Mouse (Mus musculus) common myeloid progenitor, adult 5-6 weeks (primary cell): ENCODE data around the gene Alg1. TPM values are rescaled to one million over a fixed set of nuclear protein-coding genes. Genes with fewer than 3 reads are reported as not detected.
"Not testable (repeated sequence)": the region's sequence is repeated elsewhere in the genome, so short reads cannot be mapped to it uniquely, and the experiment has no call there.

Experiments
- ATAC-seq: replicated peaks from 2 replicates; pipeline ENCODE4 v1.8.0; 2016; ENCODE audit warnings: low read depth, mild to moderate bottlenecking, moderate TSS enrichment, inconsistent platforms; ENCODE audit not compliant: poor library complexity, severe bottlenecking
- total RNA-seq: library from RNA; stranded (forward); fragments of 200-1000, 187-1606 nt; gene quantifications from 2 replicates; pipeline ENCODE4 v1.2.3, GENCODE M21; 2017

The Alg1 gene
- total RNA-seq, 1 experiment from 2014 or later = 21.5 TPM

DNA sequence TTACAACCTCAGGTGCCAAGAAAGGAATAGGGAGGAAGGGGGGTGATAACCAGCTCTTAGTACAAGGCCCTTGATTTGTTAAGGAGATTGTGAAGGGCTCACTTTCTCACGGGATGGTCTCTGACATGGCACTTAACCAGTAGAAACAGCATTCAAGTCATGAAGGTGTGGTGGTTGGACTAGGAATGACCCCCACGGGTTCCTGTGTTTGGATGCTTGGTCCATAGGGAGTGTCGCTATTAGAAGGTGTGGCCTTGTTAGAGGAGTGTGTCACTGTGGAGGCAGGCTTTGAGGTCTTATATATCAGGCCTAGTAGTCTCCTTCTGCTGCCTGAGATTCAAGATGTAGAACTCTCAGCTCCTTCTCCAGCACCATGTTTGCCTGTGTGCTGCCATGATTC, 5.3 kb upstream of the Alg1 start:
- not testable (repeated sequence) for ATAC-seq

DNA sequence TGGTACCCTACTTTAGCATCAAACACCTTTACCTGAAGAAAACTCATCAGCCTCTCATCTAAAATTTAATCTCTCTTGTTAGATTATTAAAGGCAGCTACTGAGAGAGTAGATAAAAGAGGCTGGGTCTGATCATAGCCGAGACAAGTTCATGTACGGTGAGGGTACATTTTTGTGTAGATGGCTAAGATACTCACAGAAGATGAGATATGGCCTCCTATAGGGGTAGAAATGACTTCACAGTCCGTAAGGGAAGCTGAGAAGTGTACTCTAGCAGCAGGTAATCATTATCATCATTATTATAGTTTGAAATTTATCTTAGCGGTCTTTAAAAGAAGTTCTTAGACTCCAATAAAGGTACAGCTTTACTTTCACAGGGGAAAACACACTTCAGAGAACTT, 439 bp upstream of the Alg1 start:
- ATAC-seq = no peak

DNA sequence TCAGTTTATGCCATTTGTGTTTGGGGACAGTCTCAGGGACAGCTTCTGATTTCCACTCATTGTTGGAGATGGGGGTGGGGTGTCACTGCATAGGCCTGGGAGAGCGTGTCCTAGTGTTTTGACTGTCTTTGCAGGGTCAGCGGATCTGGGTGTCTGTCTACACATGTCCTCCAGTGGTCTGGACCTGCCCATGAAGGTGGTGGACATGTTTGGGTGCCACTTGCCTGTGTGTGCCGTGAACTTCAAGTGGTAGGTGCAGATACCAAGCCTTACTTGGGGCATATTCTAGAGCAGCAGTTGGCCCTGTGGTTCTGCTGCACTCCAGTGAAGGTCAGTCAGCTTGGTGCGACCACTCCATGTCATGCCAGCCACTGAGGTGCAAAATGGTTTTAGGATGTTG, 8.9 kb downstream of the Alg1 start:
- ATAC-seq = no peak

DNA sequence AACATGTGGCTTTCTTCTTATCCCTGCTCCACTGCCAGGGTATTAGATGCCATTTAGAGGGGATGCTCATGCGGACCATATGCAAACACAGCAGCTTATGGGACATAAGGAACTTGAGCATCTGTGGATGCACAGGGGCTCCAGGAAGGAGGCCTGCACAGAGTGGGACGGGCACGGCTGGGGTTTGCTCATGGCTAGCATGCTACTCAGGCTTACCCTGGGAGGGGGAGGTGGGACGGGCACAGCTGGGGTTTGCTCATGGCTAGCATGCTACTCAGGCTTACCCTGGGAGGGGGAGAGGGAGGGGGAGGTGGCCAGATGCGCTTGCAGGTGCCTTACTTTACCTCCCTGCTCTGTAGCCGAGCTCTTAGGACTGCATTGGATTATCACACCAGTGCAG, 9.5 kb downstream of the Alg1 start:
- no peak for ATAC-seq

DNA sequence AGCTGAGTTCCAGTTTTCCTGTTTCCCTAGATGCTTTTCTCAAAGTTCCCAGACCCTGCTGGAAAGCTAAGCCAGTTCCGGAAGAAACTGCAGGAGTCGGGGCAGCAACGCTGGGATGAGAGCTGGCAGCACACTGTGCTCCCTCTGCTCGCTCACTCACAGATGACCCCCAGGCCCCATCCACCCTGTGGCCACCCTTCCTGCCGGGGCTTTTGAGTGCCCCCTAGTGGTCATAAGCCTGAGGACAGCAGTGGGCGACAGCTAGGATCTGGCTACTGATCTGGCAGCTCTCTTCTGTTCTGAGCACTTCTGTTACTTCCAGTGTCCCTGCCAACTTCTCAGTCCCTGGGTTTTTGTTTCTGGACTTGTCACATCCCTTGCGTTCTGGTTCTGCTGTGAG, 11.0 kb downstream of the Alg1 start:
- peak; percentile 94 for ATAC-seq

DNA sequence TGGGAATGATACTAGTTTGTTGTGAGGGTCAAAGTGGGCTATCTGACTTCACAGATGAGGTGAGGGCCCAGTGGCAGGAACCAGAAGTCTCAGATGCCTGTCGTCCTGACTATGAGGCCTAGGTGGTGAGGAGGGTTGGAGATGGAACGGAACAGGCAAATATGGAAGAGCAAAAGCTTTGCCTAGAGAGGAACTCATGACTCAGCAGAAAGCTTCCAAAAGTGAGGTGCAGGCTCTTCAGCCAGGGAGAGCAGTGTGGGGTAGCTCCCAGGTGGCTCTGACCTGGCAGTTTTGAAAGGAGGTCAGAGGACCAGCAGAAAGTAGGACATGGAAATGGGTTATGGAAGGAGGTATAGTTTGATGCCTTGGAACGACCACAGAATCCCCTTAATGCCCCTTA, 17.5 kb downstream of the Alg1 start:
- ATAC-seq = no peak

DNA sequence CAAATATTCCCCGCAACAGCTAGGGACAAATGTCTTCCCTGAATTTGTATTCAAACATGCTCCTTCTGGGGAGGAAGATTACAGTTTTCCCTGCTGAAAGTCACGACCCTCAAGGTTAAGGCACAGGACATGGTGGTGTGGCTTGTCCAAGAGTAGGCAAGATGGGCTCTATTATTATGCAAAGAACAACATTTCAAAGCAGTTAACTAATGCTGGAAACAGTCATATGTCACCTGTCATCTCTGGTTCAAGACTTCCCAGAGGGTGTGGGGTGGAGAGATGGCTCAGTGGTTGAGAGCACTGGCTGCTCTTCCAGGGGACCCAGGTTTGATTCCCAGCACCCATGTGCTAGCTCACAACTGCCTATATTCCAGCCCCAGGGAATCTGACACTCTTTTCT, 18.8 kb downstream of the Alg1 start:
- no peak for ATAC-seq

DNA sequence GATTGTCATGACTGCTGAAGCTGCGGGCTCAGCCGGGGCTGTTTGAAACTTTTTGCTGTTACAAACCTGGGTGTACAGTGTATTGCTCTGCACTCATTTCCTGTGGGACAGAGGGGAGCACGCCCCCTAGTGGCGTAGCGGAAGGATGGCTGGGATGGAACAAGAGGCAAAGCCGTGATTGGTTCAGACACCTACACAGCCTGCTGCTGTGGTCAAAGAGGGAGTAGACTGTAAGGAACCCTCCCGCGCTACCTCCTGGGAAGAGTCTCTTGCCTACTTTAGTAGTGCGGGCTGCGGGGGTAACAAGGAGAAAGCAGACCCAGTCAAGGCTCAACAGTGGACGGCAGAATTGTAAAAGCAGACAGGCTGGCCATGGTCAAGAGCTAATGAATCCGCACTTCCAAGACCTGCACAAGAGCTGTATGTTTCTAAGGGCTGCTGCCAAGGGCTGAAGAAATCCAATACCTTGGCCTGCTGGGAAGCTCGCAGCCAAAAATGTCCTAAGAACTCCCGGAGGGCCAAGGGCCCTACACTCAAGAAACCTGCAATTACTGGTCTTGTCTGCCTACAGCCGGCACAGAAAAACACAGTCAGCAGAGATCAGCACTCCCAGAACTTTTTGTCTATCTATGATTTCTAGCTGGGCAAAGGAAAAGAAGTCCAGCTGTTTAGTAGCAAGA, 21.1 kb downstream of the Alg1 start:
- peak; percentile 77 for ATAC-seq

DNA sequence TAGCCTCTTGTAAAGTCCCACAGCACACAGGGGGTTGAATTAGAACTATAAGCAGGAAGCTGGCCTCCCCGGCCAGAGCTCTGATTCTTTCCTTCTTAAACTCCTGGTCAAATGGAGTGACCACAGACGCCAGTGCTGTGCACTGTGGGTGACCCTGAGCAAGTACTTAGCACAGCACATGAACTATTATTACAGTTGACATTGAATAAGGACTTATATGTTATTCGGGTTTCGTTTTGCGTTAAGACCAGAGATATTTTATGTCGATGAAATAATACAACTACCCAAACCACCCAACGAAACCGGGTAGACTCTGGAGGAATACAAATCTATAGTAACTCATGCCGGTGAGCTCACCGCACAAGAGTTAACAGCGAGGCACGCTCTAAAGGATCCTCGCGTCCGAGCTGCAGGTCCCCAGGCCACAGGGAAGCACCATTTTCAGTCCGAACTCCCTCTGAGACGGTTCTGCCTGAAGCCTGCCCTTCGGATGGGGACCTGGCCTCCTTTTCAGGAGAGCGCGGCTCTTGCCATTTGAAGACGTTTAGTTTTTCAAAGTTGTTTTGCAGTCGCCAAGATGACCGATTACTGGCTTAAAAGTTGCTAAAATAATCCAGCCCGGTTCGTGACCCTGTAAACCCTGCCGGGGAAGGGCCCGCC, 21.8 kb downstream of the Alg1 start:
- no peak for ATAC-seq

DNA sequence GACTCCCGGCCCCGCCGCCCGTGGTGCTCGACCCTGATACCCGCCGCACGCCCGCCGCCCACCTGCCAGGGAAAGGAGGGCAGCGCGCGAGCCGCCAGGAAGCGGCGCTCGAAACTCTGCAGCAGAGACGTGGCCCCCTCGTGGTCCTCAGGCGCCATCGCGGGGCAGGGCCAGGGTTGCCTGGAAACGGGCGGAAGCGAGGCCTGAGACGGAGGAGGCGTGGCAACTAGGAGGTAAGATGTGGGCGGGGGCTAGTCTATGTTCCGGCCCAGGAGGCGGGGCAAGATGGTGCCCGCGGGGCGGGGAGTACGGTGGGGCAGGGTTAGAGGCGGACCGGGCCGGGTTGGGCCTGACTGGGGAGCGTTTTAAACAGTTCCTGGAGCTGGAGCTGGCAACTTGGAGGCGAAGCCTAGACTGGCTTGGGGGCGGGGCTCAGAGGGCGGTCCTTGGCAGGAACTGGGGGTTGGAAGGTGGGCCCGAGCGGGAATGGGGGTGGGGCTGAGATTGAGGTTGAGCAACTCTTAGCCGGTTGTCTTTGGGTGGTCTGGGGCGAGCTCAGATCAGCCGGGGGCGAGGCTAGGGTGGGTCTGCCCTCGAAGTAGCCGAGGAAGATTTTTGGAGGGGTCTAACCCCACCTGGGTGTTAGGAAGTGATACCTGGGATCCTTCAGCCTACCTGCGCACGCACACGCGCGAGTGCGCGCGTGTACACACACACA, 22.5 kb downstream of the Alg1 start, which contains the start of gene Eef2kmt:
TSS of gene Eef2kmt (minus strand) at position 205 of the 718 bp plus-strand sequence.
- peak; percentile 91 for ATAC-seq

DNA sequence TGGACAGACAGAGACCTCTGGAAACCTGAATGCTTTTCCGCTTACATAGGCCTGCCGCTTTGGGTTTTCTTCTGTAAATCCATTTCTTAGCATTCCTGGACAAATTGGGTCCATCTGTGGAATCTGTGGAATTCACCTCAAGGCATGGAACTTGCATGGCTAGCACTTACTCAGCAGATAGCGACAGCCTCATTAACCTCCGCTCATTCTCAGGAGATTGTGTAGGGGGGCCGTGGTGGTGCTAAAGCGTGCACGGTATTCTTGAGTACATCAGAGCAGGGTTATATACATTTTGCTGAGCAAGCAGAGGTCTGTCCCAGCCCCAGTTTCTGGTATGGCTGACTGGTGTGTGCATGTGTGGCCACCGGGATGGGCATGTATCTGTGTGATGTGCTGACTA, 29.7 kb downstream of the Alg1 start:
- ATAC-seq = no peak

DNA sequence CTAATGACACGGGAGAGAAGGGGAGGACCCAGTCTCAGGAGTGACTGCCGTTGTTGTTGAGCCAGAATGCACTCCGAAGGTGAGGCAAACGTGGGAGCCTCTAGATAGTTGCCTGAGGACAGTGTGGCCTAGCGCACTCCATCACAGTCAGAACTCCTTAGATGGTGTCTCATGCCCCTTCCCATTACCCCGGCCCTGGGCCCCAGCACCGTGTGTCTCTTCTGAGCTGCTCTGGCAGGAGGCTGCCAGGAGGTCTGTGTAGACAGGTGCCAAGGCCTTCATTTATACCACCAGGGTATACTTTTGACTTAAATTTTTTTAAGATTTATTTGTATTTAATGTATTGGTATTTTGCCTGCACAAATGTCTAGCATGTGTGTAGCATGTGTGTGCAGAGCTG, 30.5 kb downstream of the Alg1 start:
- ATAC-seq = no peak

DNA sequence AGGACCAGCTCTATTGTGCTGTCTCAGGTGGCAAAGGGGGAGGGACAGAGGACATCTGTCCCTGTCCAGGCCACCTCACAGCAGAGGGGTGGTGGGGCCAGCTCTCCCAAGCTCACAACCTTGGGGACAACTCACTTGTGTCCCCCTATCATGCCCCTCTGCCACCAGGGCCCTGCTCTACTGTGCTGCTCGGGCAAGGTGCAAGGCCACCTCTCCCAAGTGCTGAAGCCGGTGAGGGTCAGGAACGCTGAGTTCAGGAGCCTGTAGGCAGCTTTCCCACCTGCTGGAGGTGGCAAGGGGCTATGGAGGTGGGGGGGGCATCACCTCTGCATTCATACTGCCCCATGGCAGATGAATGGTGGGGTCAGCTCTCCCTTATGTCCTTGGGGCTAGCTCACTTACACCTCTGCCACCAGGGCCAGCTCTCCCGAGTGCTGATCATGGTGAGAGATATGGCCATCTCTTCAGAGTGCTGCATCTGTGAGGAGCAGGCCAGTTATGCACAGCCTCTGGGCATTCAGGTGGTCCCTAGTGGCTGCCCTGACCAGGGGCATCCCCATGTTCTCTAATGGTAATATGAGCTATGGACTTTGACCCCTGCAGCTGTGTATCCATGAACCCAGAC, 38.1 kb downstream of the Alg1 start:
- no peak for ATAC-seq

DNA sequence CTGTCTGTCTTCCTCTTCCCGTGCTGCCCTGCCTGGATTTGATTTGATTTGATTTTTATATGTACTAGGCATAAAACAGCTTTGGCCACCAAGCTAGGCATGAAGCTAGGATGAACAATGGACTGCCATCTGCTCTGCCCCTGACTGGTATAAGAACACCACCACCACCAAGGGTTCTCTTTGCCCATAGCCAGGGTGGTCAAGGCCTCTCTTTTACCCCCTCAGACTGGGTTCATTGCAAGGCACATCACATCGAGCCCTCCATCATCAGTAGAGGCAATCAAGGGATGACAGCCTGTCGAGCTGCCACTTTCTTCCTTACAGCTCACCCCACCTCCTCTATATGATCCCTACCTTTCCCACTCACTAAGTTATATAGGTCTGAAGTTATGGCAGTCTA, 39.0 kb downstream of the Alg1 start:
- ATAC-seq = no peak

DNA sequence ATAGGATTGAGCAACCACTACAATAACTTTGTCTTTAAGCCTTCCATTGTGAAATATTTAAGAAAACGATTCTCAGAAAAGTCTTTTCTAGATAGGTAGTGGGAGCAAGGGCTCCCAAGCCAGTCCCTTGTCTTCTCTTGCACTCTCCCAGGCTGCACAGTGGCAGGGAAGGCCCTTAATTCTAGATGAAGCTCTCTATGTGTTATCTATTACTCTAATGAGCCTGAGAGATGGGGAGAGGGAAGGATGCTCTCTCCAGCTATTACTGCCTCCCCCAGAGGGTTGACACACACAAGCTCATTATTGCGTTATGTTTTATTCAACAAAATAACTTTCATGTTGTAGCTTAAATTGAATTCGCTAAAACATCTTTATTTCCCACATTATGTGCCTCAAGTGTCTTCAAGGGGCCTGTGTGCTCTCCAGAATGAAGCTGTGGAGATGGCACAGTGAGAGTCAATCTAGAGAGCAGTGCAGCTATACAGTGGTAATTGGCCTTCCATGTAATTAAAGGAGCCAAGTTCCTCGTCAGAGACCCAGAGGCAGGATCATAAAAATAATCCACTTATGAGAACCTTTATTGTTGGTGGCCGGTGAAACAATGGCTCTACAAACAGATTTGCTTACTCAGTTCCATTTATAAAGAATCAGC, 46.3 kb downstream of the Alg1 start:
- no peak for ATAC-seq

DNA sequence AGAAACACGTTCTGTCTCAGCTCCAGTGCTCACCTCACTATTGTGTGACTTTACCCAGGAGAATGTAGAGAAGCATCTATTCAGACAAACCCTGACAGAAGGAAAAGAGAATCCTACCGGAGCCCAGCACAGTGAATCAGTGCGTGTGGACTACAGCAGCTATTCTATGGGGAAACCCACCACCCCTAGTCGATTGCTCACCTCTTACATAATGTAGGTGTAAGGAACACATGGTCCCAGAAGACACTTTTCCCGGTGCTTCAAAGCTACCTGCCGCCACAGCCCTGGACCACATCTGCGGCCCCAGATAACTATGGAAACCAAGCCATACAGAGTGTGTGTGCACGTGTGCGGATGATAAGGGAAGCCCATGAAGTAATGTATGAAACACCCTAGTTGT, 49.3 kb downstream of the Alg1 start:
- no peak for ATAC-seq

DNA sequence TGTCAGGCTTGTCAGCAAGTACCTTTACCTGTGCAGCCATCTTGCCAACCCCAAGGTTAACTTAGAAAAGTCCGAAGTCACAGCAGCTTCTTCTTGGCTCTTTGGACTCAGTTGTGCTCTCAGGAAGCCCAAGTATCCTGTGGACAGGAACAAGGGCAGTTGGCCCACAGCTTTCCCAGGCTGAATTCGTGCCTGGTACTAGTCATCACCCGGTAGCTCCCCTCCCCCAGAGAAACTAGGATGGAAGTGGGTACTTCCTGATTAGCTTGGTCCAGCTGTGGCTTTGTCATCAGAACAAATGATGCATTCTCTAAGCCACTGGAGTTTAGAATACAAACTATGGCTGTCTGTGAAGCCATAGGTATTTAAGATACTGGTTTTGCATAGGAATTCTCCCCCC, 52.0 kb downstream of the Alg1 start:
- no peak for ATAC-seq
